24 mouse cellular contexts compared by ENCODE assay signal in genomic region chr6:88191411-88192070, GRCm38 (mm10). TPM values are rescaled to one million over a fixed set of nuclear protein-coding genes. Genes with fewer than 3 reads are reported as not detected.
A peak's percentile ranks its signal among the peaks of the same experiment; 100 is the strongest.
DNase-seq lines count a peak whose midpoint lies in the region; ATAC-seq and TF ChIP-seq lines count a peak whose summit lies in the region.
"Had no signal": no experiment of that assay in that cellular context is flagged by ENCODE, and none has a peak within 500 bp of the region (broad histone marks: within the 10 kb centered on the region; RNA-seq: fewer than 3 reads in every experiment).

No protein-coding gene starts in this region.

- peak; percentile 14 for DNase-seq in embryo, embryonic 10.5 days (ENCODE audit: low spot score)
- DNase-seq in embryo, embryonic 10 days (ENCODE audit: low spot score): no peak
- DNase-seq in liver, embryonic 14.5 days (ENCODE audit: low read depth in 3 of 3, low spot score in 3 of 3): no peak
- DNase-seq in liver, embryonic 11.5 days (ENCODE audit: low spot score): no peak
- DNase-seq in neural tube, embryonic 10.5 days (ENCODE audit: extremely low spot score, low spot score): peak; percentile 34
- no peak for DNase-seq in kidney, postnatal 10 days
- DNase-seq: cerebellum, adult 2 months; cerebellum, postnatal 36 days; kidney, adult 9 months; kidney, postnatal 36 days; retina, postnatal 1 day; right cerebral cortex, postnatal 25 days; thymus, postnatal 14 days had no signal

- no peak for ATAC-seq in liver, embryonic 14.5 days (ENCODE audit: insufficient read depth)
- ATAC-seq in liver, embryonic 11.5 days (replicated peaks; ENCODE audit: low FRiP score): no peak
- no peak for ATAC-seq in neural tube, embryonic 15.5 days (ENCODE audit: low FRiP score)
- ATAC-seq: CD4-positive, CD25-positive, alpha-beta regulatory T cell, adult 4 months; forebrain, embryonic 15.5 days; intestine, embryonic 16.5 days had no signal

- peaks cover 78% of the 10 kb centered on the region for H3K27me3 ChIP-seq in liver, embryonic 14.5 days (ENCODE audit: control insufficient read depth, insufficient read depth, low read length)
- H3K27me3 ChIP-seq in liver, embryonic 11.5 days (replicated peaks; ENCODE audit: control insufficient read depth, insufficient read depth, low read length): peaks cover 87% of the 10 kb centered on the region
- H3K27me3 ChIP-seq in neural tube, embryonic 15.5 days (replicated peaks): peaks cover 95% of the 10 kb centered on the region

- TF ChIP-seq CTCF in liver, embryonic 14.5 days (IDR thresholded peaks at IDR 0.05; ENCODE audit: low read depth): no peak

- H3K9me3 ChIP-seq in liver, embryonic 14.5 days (ENCODE audit: control insufficient read depth, low read length): no peaks in the 10 kb centered on the region
- H3K9me3 ChIP-seq in liver, embryonic 11.5 days (ENCODE audit: control insufficient read depth, low read length): no peaks in the 10 kb centered on the region
- H3K9me3 ChIP-seq in neural tube, embryonic 15.5 days (replicated peaks): no peaks in the 10 kb centered on the region
- H3K9me3 ChIP-seq: forebrain, embryonic 15.5 days; hindbrain, embryonic 15.5 days; limb, embryonic 15.5 days; neural tube, embryonic 12.5 days had no signal

- no peak overlapping the region for H3K4me3 ChIP-seq in liver, embryonic 14.5 days (ENCODE audit: insufficient read depth in 1 of 2, low read depth in 2 of 2, low read length in 2 of 2)
- H3K4me3 ChIP-seq in liver, embryonic 11.5 days (ENCODE audit: low read depth, low read length): no peak overlapping the region
- no peak overlapping the region for H3K4me3 ChIP-seq in neural tube, embryonic 15.5 days (replicated peaks)
- H3K4me3 ChIP-seq: forebrain, embryonic 15.5 days; hindbrain, embryonic 15.5 days; limb, embryonic 15.5 days; neural tube, embryonic 12.5 days had no signal

- WGBS in liver, embryonic 14.5 days (ENCODE audit: insufficient replicate concordance): 10% methylated on average over 4 of the region's 4 CpGs
- 16% methylated on average over 4 of the region's 4 CpGs for WGBS in liver, embryonic 11.5 days
- 22% methylated on average over 4 of the region's 4 CpGs for WGBS in neural tube, embryonic 15.5 days

- TF ChIP-seq EP300 in liver, embryonic 14.5 days (IDR thresholded peaks at IDR 0.05; ENCODE audit: low read depth): peak; percentile 34; the same call in 1 of the 2 replicates

- no peak overlapping the region for H3K27ac ChIP-seq in liver, embryonic 14.5 days
- H3K27ac ChIP-seq in liver, embryonic 11.5 days (ENCODE audit: low read depth, low read length): no peak overlapping the region
- no peak overlapping the region for H3K27ac ChIP-seq in neural tube, embryonic 15.5 days (replicated peaks)
- H3K27ac ChIP-seq: forebrain, embryonic 15.5 days; hindbrain, embryonic 15.5 days; limb, embryonic 15.5 days; neural tube, embryonic 12.5 days had no signal

- no peaks in the 10 kb centered on the region for H3K36me3 ChIP-seq in liver, embryonic 14.5 days (replicated peaks; ENCODE audit: control insufficient read depth, insufficient read depth, low read depth)
- no peaks in the 10 kb centered on the region for H3K36me3 ChIP-seq in liver, embryonic 11.5 days (ENCODE audit: control insufficient read depth, insufficient read depth, low read length)
- no peaks in the 10 kb centered on the region for H3K36me3 ChIP-seq in neural tube, embryonic 15.5 days
- H3K36me3 ChIP-seq: forebrain, embryonic 15.5 days; hindbrain, embryonic 15.5 days; limb, embryonic 15.5 days; neural tube, embryonic 12.5 days had no signal

- peaks cover 2 to 7% of the 10 kb centered on the region in 2 experiments; a peak in 3 of 4 replicates for H3K4me1 ChIP-seq in liver, embryonic 14.5 days (replicated peaks; ENCODE audit: control insufficient read depth in 2 of 2, insufficient read depth in 2 of 2, low read length in 1 of 2)
- H3K4me1 ChIP-seq in liver, embryonic 11.5 days (replicated peaks; ENCODE audit: control insufficient read depth, insufficient read depth, low read length): peaks cover 36% of the 10 kb centered on the region
- H3K4me1 ChIP-seq in neural tube, embryonic 15.5 days: peaks cover 31% of the 10 kb centered on the region

- no peak overlapping the region for H3K4me2 ChIP-seq in liver, embryonic 14.5 days (ENCODE audit: low read depth)
- no peak overlapping the region for H3K4me2 ChIP-seq in liver, embryonic 11.5 days
- no peak overlapping the region for H3K4me2 ChIP-seq in neural tube, embryonic 15.5 days
- H3K4me2 ChIP-seq: hindbrain, embryonic 15.5 days; limb, embryonic 15.5 days had no signal

- H3K9ac ChIP-seq in liver, embryonic 14.5 days (replicated peaks): no peak overlapping the region
- no peak overlapping the region for H3K9ac ChIP-seq in liver, embryonic 11.5 days (ENCODE audit: low read depth, low read length)
- H3K9ac ChIP-seq in neural tube, embryonic 15.5 days (replicated peaks): no peak overlapping the region
- H3K9ac ChIP-seq: forebrain, embryonic 15.5 days; hindbrain, embryonic 15.5 days; limb, embryonic 15.5 days; neural tube, embryonic 12.5 days had no signal

RNA-seq across cellular contexts. Expression of gene Gata2, which starts 2.1 kb away (rescaled TPM):
- polyA plus RNA-seq in liver, embryonic 14.5 days (2012; rRNA removed): 2.4 and 2.8 TPM in 2 replicates
- polyA plus RNA-seq in liver, embryonic 14.5 days (2014; fragmentation: Nextera tagmentation; extraction: Ambion mirVana): 3.1 and 3.9 TPM in 2 replicates
- 13.3 and 15.9 TPM in 2 replicates for polyA plus RNA-seq in liver, embryonic 11.5 days (2014; fragmentation: Nextera tagmentation; extraction: Ambion mirVana)
- 7.2 and 14.3 TPM in 2 replicates for polyA plus RNA-seq in neural tube, embryonic 15.5 days (2015; fragmentation: Nextera tagmentation; extraction: Ambion mirVana)

RNA-seq across cellular contexts. Expression of gene Dnajb8, which starts 30.5 kb away (rescaled TPM):
- polyA plus RNA-seq in liver, embryonic 14.5 days (2012; rRNA removed): not detected in 2 replicates
- not detected in 2 replicates for polyA plus RNA-seq in liver, embryonic 14.5 days (2014; fragmentation: Nextera tagmentation; extraction: Ambion mirVana)
- polyA plus RNA-seq in liver, embryonic 11.5 days (2014; fragmentation: Nextera tagmentation; extraction: Ambion mirVana): not detected in 2 replicates
- not detected in 2 replicates for polyA plus RNA-seq in neural tube, embryonic 15.5 days (2015; fragmentation: Nextera tagmentation; extraction: Ambion mirVana)
- polyA plus RNA-seq: adrenal gland, adult 2 months; CD4-positive, CD25-positive, alpha-beta regulatory T cell, adult 4 months; cerebellum, adult 2 months; forebrain, embryonic 15.5 days; heart, embryonic 11.5 days; heart, postnatal 0 days; hindbrain, embryonic 15.5 days; intestine, embryonic 16.5 days; limb, embryonic 15.5 days; neural tube, embryonic 12.5 days; spleen, adult 2 months had no signal

Comparison
In these comparisons a context has a peak if more than half of its experiments do, and no peak if none do; other contexts are left out.
1. DNase-seq: peak in embryo, embryonic 10.5 days (single experiment) and neural tube, embryonic 10.5 days (single experiment); none in embryo, embryonic 10 days (single experiment), liver, embryonic 14.5 days (0 of 3), liver, embryonic 11.5 days (single experiment) and kidney, postnatal 10 days (single experiment).